Mouse (Mus musculus): ENCODE measurements around the gene Onecut1.

Gene Onecut1

DNA sequence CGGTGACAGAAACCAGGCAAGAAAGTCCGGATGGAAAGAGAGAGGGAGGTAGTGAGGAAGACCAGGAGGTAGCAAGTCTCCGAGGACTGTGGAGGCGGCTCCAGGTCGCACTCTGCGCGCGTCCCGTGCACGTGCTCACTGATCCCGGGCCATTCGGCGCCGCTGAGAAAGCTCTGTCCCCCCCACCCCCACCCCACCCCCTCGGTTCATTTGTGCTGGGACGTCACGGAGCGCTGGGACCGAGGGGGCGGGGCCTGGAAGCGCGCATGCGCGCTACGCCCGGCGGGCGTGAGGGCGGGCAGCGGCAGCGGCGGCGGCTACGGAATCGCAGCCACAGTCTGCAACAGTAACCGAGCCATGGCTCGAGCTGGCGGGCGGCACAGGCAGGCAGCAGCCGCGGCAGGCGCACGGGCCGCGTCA, at the start of gene Onecut1:
TSS of gene Onecut1 (plus strand) at position 361 of the 420 bp plus-strand sequence.
- DNase-seq, result no peak

GRCm38 (mm10) chr9:74819736-74820511, 41.8 kb upstream of the Onecut1 start:
- no peak for DNase-seq

DNA sequence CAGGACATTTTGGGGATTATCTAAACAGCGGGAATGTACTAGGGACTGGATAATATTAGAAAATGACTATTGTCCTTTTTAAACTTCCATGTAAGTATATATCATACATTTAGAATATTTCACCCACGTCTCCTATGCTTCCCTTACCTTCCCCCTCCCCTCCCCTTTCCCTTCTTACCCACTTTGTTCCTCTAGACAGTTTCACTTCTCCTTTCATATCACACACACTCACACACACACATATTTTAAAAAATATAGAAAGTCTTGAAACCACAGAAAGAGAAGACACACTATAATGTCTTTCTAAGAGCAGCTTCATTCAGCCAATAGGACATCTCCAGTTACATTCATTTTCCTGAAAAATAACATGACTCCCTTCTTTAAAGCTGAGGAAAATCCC, 36.6 kb upstream of the Onecut1 start:
- no peak for DNase-seq

- DNase-seq, result no peak
These were observed 32.5 kb upstream of the Onecut1 start for GRCm38 (mm10) chr9:74829206-74829605.

DNA sequence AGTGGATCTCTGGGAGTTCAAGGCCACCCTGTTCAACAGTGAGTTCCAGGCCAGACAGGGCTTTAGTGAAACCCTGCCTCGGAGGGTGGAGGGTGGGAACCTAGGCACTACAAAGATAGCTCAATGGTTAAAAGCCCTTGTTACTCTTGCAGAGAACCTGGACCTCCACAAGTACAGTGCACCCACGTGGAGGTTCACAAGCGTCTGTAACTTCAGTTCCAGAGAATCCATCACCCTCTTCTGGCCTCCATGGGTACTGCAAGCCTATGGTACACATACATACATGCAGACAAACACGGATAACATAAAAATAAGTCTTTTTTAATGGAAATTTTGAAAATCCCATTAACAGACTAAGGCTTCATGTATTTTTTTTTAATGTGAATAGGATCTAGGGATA, 18.8 kb upstream of the Onecut1 start:
- no peak for DNase-seq

GRCm38 (mm10) chr9:74846867-74847830, 14.6 kb upstream of the Onecut1 start:
- no peak for DNase-seq

DNA sequence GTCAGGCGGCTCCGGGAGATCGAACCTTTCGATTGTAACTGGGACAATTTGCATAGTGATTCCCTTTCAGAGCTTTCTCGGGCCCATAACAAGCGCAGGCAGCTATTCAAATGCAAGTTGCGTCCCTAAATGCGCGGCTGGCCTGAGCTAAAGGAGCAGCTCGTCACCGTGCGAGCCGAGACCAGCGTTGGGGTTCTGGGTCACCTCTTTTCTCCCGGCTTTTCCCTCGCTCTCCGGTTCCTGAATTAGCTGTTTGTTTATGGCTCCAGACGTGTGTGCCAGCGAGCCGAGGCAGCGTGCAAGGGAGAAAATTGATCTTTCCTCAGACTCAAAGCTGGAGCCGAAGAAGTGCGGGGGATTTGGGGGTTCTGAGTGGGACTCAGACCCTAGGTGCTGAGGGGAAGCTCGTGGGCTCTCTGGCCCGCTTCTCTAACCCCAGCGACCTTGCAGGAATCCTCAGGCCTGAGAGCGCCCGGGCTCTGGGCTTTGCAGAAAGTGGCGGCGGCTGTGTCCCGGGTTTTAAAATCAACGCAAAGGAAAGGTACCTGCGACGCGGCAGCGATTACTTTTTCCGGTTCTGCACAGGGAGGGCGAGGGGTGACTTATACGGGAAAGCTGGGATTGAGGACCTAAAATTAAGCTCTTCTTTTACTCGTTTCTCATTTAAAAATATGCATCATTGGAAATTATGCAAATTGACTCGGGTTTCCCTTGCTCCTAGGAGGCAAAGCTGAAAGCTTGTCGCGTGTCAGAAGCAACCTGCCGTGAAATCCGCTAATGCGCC, 13.1 kb upstream of the Onecut1 start:
- no peak for DNase-seq

GRCm38 (mm10) chr9:74849195-74849978, 12.3 kb upstream of the Onecut1 start:
- no peak for DNase-seq

DNA sequence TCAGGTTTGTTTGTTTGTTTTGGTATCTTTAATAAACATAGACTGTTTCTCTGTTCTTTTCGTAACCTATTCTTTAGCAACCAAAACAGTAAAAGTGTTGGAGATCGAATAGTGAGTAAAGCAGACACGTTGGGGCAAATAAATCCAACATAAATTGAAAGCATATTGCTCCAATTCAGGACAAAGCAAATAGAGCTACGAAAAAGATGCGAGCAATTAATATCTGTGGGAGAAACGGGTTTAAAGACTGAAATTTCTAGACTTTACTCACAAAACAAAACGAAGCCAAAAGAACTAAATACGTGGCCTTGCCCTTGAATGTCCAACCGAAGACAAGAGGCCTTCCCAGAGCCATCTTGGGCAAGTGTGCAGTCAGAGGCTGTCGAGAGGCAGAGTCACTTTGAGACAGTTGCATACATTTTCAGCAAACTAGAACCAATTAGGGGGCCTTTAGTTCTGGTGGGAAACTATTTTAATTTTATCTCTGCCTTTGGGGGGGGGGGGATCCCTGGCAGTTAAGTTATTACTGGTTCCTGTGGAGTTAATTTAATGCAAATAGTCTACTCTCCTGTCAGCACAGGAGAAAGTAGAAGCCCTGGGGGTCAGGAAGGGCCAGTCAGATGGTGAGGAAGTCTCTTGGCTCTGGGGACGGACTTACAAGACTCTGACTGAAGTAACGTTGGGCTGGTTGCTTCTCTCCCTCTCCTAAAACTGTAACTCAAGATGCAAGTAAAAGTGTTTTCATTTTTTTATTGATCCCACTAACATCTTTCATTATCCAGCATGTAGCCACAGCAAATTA, 11.5 kb upstream of the Onecut1 start:
- DNase-seq, result no peak

GRCm38 (mm10) chr9:74850781-74851145, 11.0 kb upstream of the Onecut1 start:
- no peak for DNase-seq

DNA sequence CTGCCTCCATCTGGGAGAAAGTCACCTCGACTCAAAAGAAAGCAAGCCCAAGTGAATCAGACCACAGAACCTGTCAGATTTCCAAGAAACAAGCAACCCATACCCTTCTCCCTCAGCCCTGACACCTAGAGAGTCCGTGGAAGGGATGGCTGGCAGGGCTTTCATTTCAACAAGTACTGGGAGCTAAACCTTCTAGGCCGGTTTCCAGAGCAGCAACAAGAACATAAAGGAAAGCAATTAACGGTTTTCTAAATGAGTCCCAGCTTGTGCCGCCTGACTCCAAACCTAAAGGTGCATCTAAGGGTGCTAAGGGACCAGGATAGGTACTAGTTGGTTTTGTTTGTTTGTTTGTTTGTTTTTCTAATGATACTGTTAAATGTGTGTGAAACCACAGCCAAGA, 10.1 kb upstream of the Onecut1 start:
- no peak for DNase-seq

GRCm38 (mm10) chr9:74852361-74852760, 9.4 kb upstream of the Onecut1 start:
- DNase-seq, result no peak

GRCm38 (mm10) chr9:74853191-74854072, 8.3 kb upstream of the Onecut1 start:
- no peak for DNase-seq

GRCm38 (mm10) chr9:74854073-74854591, 7.6 kb upstream of the Onecut1 start:
- no peak for DNase-seq

DNA sequence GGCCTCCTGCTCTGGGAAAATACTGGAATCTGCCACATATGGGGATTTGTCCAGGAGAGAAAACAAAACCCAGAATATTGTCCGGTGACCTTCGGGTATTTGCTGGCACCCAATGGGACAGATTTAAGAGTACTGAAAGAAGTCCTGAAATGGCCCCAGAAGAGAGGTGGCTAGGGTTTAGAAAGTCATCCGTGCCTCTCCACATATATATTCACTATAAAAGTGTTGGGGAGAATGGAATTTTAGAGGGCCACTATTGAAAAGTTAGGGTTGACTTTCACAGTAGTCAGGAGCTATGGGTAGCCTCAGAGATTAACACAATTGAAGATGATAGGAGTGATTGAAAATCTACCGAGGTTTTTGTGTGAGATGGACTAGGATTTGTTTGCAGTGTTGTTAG, 6.3 kb upstream of the Onecut1 start:
- no peak for DNase-seq

DNA sequence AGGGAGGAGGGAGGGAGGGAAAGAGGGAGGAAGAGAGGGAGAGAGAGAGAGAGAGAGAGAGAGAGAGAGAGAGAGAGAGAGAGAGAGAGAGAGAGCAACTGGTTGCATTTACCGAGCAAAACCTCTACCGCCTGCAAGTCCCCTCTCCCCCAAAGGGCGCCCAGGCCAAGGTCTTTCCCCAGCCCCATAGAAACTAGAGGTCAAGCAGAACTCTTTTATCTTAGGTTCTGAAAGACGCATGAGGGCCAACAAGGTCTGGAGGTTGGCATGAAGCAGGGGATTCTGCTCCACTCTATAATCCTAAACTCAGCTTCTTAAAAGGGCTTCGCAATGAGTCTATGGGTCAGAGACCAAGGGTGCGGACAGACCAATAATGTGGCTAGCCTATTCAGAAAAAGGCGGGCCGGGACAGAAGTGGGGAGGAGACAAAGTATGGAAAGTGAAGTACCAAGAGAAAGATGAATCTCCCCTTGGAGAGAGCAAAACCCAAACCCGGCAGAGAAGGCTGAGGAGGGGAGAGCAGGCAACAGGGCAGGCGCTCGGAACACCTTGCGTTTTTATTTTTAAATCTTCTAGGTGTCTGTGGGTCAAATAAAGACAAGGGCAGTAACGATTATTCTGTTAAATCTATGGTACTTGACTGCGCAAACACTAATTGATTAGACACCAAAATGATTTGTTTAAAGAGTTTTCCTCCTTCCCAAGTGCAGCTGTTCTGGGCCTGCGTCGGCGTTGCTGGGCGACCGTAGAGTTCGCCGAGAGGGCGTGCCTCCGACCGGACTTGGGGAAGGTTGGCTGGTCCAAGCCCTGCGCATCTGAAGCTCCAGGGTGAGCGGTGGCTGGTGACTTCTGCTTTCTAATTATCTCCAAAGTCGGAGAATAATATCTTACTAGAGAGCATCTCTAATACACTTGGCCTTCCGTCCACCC, 4.9 kb upstream of the Onecut1 start:
- no peak for DNase-seq

- no peak for DNase-seq
These were observed 4.2 kb upstream of the Onecut1 start for GRCm38 (mm10) chr9:74857508-74857840.

DNA sequence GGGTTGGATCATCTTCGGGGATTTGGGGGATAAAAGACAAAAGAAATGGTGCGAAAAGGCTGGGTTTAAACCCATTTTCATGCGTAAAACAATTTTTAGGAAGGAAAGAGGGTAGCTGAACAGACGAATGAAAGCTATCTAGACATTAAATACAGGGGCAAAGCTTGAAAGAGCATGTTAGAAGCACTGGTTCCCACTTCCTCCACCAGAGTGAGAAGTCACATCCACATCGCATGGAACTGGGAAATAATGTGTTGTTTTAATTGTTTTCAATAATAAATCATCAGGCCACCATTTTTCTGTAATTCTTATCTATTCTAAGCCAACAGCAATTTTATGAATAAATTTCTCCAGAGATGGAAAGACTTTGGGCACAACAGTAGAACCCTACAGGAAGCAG, 3.6 kb upstream of the Onecut1 start:
- DNase-seq, result no peak

DNA sequence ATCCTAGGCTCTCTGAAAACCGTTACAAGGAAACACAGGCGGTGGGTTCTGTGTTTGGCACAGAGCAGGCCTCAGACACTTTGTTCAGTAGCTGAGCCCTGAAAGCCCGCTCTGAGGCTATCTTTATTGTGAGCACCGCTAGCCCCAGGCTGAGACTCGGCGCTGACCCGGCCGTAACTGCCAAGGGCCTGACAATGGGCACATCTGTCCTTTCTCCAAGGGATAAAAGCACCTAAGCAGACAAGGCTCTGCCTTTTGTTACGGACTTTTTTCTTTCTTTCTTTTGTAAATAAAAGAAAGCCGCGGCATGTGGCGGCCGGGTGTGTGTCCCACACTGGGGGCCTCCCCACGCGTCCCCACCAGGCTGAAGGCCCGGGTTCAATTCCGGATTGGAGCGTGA, 1.3 kb upstream of the Onecut1 start:
- DNase-seq, result no peak

All from right cerebral cortex, adult 18-20 months (tissue).